Mouse (Mus musculus) limb, embryonic 14.5 days (tissue): ENCODE measurements around the gene Snx30. TPM values are rescaled to one million over a fixed set of nuclear protein-coding genes. Genes with fewer than 3 reads are reported as not detected.

Source experiments
- ATAC-seq: fragments of 200-750 bp; cut with Nextera tagmentation; 2 replicates; pipeline ENCODE4 v1.8.0; 2017; ENCODE audit warnings: low read depth, moderate number of reproducible peaks, moderate TSS enrichment; ENCODE audit not compliant: low FRiP score
- DNase-seq: peaks from one replicate; pipeline ENCODE4 v3.0.0-alpha.2; 2015; ENCODE audit warnings: low spot score
- H3K27ac ChIP-seq: fragments of 300-500 bp; sonication (generic); replicated peaks from 2 replicates; pipeline ENCODE4 v1.5.1; 2014; ENCODE audit warnings: low read depth, mild to moderate bottlenecking, low read length, moderate library complexity, mixed read lengths
- H3K27me3 ChIP-seq: fragments of 300-500 bp; sonication (generic); 2 replicates; pipeline ENCODE4 v1.6.1; 2014; ENCODE audit warnings: low read length, mixed read lengths; ENCODE audit not compliant: control insufficient read depth, insufficient read depth
- H3K36me3 ChIP-seq: fragments of 300-500 bp; sonication (generic); 2 replicates; pipeline ENCODE4 v1.6.1; 2014; ENCODE audit warnings: mild to moderate bottlenecking, low read length, moderate library complexity, mixed read lengths; ENCODE audit not compliant: control insufficient read depth, insufficient read depth
- H3K4me1 ChIP-seq: fragments of 300-500 bp; sonication (generic); 2 replicates; pipeline ENCODE4 v1.6.1; 2014; ENCODE audit warnings: antibody characterized with exemption, low read length, mixed read lengths; ENCODE audit not compliant: control insufficient read depth, insufficient read depth
- H3K4me2 ChIP-seq: fragments of 300-500 bp; sonication (generic); replicated peaks from 2 replicates; pipeline ENCODE4 v1.6.1; 2014; ENCODE audit warnings: low read depth, mild to moderate bottlenecking, low read length, moderate library complexity; ENCODE audit not compliant: severe bottlenecking
- H3K4me3 ChIP-seq: fragments of 300-500 bp; sonication (generic); replicated peaks from 2 replicates; pipeline ENCODE4 v1.5.1; 2014; ENCODE audit warnings: low read length
- H3K9ac ChIP-seq: fragments of 300-500 bp; sonication (generic); 2 replicates; pipeline ENCODE4 v1.6.1; 2014; ENCODE audit warnings: mild to moderate bottlenecking, low read depth, low read length, moderate library complexity; ENCODE audit not compliant: severe bottlenecking
- H3K9me3 ChIP-seq: fragments of 300-500 bp; sonication (generic); 2 replicates; pipeline ENCODE4 v1.6.1; 2016; ENCODE audit warnings: low read length; ENCODE audit not compliant: control insufficient read depth
- POLR2A ChIP-seq: fragments of 200-500 bp; IDR thresholded peaks from 2 replicates; pipeline ENCODE4 v1.8.0; 2012; ENCODE audit warnings: inconsistent platforms, mild to moderate bottlenecking, moderate library complexity, borderline replicate concordance; ENCODE audit not compliant: insufficient read depth, insufficient read length; ENCODE audit errors: extremely low read depth
- WGBS: fragments of 180-500 bp; shearing (Covaris S2); extraction: QIAGEN DNeasy Blood & Tissue Kit; methylation state at CpG from one replicate; pipeline ENCODE4 v1.1.7; 2014; 5-methylcytosine and 5-hydroxymethylcytosine counted together
- polyA plus RNA-seq, 2 experiments: library from polyadenylated mRNA; depleted of rRNA in 1 of 2; stranded (reverse) in 1 of 2; unstranded in 1 of 2; fragments of >200 nt; fragmentation: Nextera tagmentation in 1 of 2; extraction: Ambion mirVana in 1 of 2; gene quantifications; 2 replicates each; pipeline versions ENCODE4 v1.2.1 to v1.2.3; 2012 to 2014

Snx30 gene
- polyA plus RNA-seq, 2 experiments, result 7.2 to 12.0 TPM

- H3K36me3 ChIP-seq, result no peaks in the 10 kb centered on the region
- H3K27ac ChIP-seq, result no peak overlapping the region
- ATAC-seq (peak; percentile 34; the same call in 1 of the 2 replicates), DNase-seq (peak; percentile 29)
- H3K4me1 ChIP-seq, result 0 out of 2 replicates have a peak, but pooled peaks cover 1% of the 10 kb centered on the region
- no peak overlapping the region for H3K4me3 ChIP-seq
- H3K27me3 ChIP-seq, result no peaks in the 10 kb centered on the region
- 51% methylated on average over 6 of the region's 6 CpGs for WGBS
- H3K9ac ChIP-seq, result no peak overlapping the region
- no peak for TF ChIP-seq POLR2A
- H3K4me2 ChIP-seq, result no peak overlapping the region
- H3K9me3 ChIP-seq, result no peaks in the 10 kb centered on the region
Measured at GRCm38 (mm10) chr4:59932505-59933281, 127.1 kb downstream of the Snx30 start.

GRCm38 (mm10) chr4:59937543-59937942 is 131.9 kb downstream of the Snx30 start:
- H3K36me3 ChIP-seq, result no peaks in the 10 kb centered on the region
- TF ChIP-seq POLR2A, result no peak
- H3K9ac ChIP-seq, result no peak overlapping the region
- no peak overlapping the region for H3K4me2 ChIP-seq
- 22% methylated on average over 2 of the region's 2 CpGs for WGBS
- H3K4me1 ChIP-seq, result 0 out of 2 replicates have a peak, but pooled peaks cover 4% of the 10 kb centered on the region
- no peaks in the 10 kb centered on the region for H3K9me3 ChIP-seq
- ATAC-seq (peak; percentile 34; the same call in 1 of the 2 replicates), DNase-seq (no peak)
- no peak overlapping the region for H3K27ac ChIP-seq
- no peaks in the 10 kb centered on the region for H3K27me3 ChIP-seq
- no peak overlapping the region for H3K4me3 ChIP-seq

Other genes starting within 250 kb of the Snx30 start
- gene Hsdl2, start 224.3 kb upstream of the Snx30 start, polyA plus RNA-seq (2012; rRNA removed), result 11.5 and 16.1 TPM in 2 replicates
- gene Hsdl2, start 224.3 kb upstream of the Snx30 start, polyA plus RNA-seq (2014; fragmentation: Nextera tagmentation; extraction: Ambion mirVana), result 19.6 and 22.8 TPM in 2 replicates
- 7.6 and 8.2 TPM in 2 replicates for gene E130308A19Rik, start 179.6 kb upstream of the Snx30 start, polyA plus RNA-seq (2012; rRNA removed)
- gene E130308A19Rik, start 179.6 kb upstream of the Snx30 start, polyA plus RNA-seq (2014; fragmentation: Nextera tagmentation; extraction: Ambion mirVana), result 17.6 and 19.7 TPM in 2 replicates
- gene Inip, start 4.3 kb upstream of the Snx30 start, polyA plus RNA-seq (2012; rRNA removed), result 17.6 and 20.4 TPM in 2 replicates
- 40.0 and 49.0 TPM in 2 replicates for gene Inip, start 4.3 kb upstream of the Snx30 start, polyA plus RNA-seq (2014; fragmentation: Nextera tagmentation; extraction: Ambion mirVana)
- gene Slc46a2, start 109.2 kb downstream of the Snx30 start, polyA plus RNA-seq (2012; rRNA removed), result 0.03 TPM in 1 of 2 replicates, not detected in the other
- gene Slc46a2, start 109.2 kb downstream of the Snx30 start, polyA plus RNA-seq (2014; fragmentation: Nextera tagmentation; extraction: Ambion mirVana), result 0.08 and 0.17 TPM in 2 replicates
- not detected in 2 replicates for gene Mup4, start 154.9 kb downstream of the Snx30 start, polyA plus RNA-seq (2012; rRNA removed)
- gene Mup4, start 154.9 kb downstream of the Snx30 start, polyA plus RNA-seq (2014; fragmentation: Nextera tagmentation; extraction: Ambion mirVana), result not detected in 2 replicates
- not detected in 2 replicates for gene Mup6, start 158.5 kb downstream of the Snx30 start, polyA plus RNA-seq (2012; rRNA removed)
- gene Mup6, start 158.5 kb downstream of the Snx30 start, polyA plus RNA-seq (2014; fragmentation: Nextera tagmentation; extraction: Ambion mirVana), result not detected in 2 replicates